Mouse (Mus musculus) ovary, postnatal 36 days (tissue): Measurements from ENCODE around the gene Cdk17.
A peak's percentile ranks its signal among the peaks of the same experiment; 100 is the strongest.

Experiments used
- DNase-seq: peaks from one replicate; pipeline ENCODE4 v3.0.0; 2022; ENCODE audit warnings: low spot score, mixed read lengths

The Cdk17 gene

GRCm38 (mm10) chr10:93231490-93231889 is 70.8 kb downstream of the Cdk17 start:
- no peak for DNase-seq

- DNase-seq = no peak
These were observed 71.2 kb downstream of the Cdk17 start for GRCm38 (mm10) chr10:93231893-93232292.

GRCm38 (mm10) chr10:93233665-93234194 is 73.1 kb downstream of the Cdk17 start:
- DNase-seq = no peak

GRCm38 (mm10) chr10:93234692-93235091 is 74.0 kb downstream of the Cdk17 start:
- DNase-seq = no peak

GRCm38 (mm10) chr10:93239201-93239806 is 78.6 kb downstream of the Cdk17 start:
- DNase-seq = no peak

GRCm38 (mm10) chr10:93242208-93242607 is 81.5 kb downstream of the Cdk17 start:
- no peak for DNase-seq

DNA sequence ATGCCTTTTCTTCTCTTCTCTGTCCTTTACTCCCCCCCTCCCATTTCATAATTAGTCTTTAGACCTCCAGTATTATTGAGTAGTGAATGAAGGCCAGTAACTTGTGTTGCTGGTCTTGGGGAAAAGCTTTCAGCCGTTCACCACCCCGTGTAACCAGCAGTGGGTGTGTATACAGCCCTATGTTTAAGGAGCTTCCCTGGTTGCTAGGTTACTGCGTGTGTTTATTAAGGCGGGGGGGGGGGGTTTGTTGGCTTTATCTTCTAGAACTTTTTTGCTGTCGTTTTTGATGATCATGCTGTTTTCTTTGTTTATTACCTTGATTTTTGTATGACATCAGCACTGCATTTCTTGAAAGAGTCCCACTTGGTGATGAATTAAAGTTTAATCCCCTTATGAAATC is 82.2 kb downstream of the Cdk17 start:
- DNase-seq = no peak

DNA sequence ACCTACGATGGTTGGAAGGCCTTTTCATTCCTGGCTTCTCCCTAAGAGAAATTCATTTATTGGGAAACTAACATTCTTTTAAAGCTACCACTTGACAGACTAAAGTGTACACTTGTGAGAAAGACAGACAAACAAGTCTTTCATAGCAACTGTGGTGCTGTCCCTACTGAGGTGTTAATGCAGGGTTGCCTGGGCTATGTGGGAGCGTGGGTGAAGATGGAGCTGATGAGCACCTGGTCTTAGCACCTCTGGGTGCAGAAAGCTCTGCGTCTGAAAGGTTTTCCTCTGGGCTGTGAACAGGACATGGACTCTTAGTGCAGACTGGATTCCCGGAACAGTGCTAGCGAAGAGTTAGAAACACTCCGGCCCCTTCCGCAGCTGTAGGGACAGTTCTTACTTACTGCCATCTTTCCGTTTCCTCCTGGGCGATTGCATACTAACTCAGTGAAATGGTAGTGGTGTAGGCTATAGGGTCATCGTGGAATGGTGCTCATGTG is 83.6 kb downstream of the Cdk17 start:
- no peak for DNase-seq

DNA sequence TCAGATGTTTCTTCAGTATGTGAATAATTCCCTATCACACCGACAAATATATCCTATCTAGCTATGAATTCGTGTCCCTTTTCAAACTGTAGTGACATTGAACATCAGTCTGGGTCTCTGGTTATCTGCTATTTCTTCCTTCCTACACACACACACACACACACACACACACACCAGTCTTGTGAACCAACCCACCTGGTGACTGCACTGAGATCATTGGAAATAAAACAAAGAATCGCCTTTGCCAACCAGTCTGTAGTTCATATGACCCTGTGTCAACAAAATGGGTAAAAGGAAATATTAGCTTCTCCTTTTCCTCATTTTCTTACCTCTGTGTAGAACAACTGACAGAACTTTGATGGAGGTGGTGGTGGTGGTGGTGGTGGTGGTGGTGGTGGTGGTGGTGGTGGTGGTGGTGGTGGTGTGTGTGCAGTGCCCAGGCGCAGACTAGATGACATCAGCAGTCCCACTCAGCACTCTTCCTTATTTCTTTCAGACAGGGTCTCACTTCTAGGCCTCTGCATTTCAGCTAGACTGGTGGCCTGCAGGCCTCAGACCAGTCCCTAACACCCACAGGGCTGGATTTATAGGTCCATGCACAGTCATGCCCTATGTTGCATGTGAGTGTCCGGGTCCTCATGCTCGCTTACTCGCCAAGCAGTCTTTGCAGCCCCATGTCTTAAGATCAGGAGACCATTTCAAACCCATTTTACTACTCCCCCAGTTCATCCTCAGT is 85.7 kb downstream of the Cdk17 start:
- no peak for DNase-seq

DNA sequence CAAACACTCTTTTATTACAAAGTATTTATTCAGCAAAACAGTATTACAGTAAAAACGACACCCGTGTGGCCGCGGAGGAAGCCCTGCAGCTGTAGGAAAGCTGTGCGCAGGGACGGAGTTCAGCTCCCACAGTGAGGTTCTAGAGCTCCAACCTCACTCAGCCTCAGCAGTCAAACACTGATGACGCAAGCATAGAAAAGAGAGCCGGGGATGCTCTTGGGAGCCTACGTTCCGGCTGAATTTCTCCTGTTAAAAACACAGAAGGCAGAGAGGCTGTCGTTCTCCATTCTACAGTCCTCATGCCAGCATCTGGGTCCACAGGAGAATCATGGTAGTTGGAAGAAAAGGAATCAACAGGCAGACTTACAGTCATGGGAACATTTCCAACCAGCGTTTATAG is 86.7 kb downstream of the Cdk17 start:
- no peak for DNase-seq

- DNase-seq = no peak
These were observed 87.2 kb downstream of the Cdk17 start for GRCm38 (mm10) chr10:93247902-93248301.

GRCm38 (mm10) chr10:93248416-93248815 is 87.7 kb downstream of the Cdk17 start:
- no peak for DNase-seq

DNA sequence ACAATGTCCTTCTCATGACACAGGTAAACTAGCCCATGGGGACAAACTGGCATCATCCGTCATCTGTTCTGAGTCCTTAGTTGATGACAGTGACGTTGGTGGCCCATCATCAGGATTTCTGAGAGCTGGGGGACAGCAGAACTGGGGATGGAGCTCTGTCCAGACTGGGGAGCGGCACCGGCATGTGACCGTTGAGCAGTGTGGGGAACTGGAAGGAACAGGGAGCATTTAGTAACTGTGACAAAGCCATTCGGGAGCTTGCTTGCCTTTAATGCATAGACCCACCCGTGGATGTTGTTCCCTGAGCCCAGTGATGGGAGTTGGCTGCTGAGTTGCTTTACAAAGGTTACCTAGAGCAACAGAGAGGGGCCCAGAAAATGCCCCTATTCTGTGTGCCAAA is 89.2 kb downstream of the Cdk17 start:
- no peak for DNase-seq

- no peak for DNase-seq
These were observed 90.0 kb downstream of the Cdk17 start for GRCm38 (mm10) chr10:93250436-93251317.

DNA sequence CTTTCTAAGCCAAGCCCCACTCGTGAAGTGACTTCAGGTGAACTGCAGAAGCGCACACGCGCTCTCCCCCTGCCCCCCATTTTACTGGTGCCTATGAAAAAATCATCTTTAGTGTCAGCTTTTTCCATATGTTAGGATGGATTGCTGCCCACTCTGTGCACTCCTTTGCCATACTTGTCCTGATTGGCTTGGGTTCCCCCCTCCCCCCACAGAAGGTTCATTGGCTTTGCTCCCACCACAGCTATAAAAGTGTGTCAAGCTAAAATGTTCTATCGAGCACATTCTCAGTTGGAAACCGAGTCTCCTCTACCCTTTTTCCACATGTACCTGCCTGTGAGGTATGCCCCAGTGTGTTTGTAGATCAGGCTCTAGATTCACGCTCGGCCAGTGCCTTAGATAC is 90.8 kb downstream of the Cdk17 start:
- no peak for DNase-seq

- DNase-seq = no peak
These were observed 92.0 kb downstream of the Cdk17 start for GRCm38 (mm10) chr10:93252661-93253060.

DNA sequence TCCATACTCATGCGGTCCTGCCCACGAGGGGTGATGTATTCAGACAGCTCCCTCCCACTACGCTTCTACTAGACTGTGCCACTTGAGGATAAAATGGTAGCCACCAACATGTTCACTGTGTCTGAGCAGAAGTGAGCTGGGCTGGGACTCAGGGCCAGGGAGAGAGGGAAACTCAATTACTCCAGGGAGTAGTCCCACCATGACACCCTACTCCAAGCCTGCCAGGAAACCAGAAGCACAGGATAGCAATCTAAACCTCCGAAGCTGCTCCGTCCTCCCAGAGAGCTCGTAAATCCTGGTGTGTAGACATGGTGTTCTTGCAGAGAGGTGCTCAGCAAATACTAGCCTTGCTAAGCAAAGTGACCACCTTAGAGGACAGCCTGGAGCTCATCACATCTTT is 92.5 kb downstream of the Cdk17 start:
- DNase-seq = no peak

DNA sequence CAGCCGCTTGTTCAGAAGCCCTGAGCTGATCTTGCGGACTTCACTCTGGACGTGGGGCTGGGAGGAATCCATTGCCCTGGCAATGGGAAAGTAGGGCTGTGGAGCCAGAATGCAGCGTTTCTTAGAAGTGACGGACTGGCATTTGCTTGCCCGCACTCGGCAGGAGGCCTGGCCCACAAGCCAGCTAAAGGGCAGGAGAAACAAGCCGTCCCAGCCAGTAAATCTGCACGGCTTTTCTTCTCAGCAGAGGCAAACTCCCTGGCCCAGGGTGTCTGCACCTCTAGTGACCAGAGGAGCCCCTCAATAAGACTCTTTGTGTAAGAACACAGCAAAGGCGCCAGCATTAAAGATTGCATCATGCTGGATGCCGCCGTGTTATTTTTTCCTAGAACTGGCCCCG is 94.6 kb downstream of the Cdk17 start:
- DNase-seq = no peak

- DNase-seq = no peak
These were observed 99.2 kb downstream of the Cdk17 start for GRCm38 (mm10) chr10:93259826-93260225.

DNA sequence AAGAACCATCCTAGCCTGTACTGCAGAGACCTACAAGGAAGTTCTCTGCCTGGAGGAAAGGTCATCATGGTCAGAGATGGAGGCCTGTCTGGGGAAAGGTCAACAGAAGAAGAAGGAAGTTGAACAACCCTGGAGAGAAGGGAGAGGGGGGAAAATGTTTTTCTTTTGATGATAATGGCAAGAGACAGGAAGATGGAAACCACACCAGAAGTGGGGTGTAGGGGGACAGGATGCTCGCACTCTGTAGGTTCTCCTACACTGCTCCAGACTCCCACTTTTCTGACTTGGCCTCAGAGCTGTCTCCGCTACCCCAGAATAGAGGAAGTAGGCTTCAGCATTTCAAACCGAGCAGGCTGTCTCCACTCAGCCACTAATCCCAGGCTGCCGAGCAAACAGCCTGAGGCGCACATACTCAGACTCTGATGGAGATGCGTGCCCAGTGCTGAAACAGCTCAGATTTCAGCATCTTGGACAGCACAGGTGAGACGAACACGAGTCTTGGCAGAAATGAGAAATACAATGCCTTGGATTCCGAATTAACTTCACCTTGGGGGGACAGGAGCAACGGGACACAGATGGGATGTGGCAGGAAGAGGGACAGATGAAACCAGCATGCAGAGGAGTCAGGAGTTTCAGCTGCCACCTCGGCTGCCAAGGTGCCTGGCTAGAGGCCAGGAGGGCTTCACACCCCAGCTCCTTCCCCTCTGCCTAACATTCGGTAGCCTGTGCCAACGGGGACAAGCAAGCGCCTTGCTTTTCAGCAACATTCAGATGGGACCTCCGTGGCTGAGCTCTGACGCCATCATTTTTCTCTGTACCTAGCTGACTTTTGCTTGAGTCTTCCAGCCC is 100.7 kb downstream of the Cdk17 start:
- peak; percentile 51 for DNase-seq

GRCm38 (mm10) chr10:93261981-93262499 is 101.4 kb downstream of the Cdk17 start:
- no peak for DNase-seq
